Mouse (Mus musculus) embryonic facial prominence, embryonic 11.5 days (tissue): Measurements from ENCODE around the gene Ipcef1. TPM values are rescaled to one million over a fixed set of nuclear protein-coding genes. Genes with fewer than 3 reads are reported as not detected.

Experiments used
- ATAC-seq: fragments of 200-750 bp; cut with Nextera tagmentation; replicated peaks from 2 replicates; pipeline ENCODE4 v1.8.0; 2017; ENCODE audit warnings: low read depth; ENCODE audit not compliant: insufficient number of reproducible peaks, low FRiP score, low TSS enrichment
- DNase-seq: peaks from one replicate; pipeline ENCODE4 v3.0.0-alpha.2; 2015; ENCODE audit warnings: low spot score
- H3K27ac ChIP-seq: fragments of 300-500 bp; sonication (generic); replicated peaks from 2 replicates; pipeline ENCODE4 v1.5.1; 2014; ENCODE audit warnings: mild to moderate bottlenecking, low read depth, low read length, control low read depth
- H3K27me3 ChIP-seq: fragments of 300-500 bp; sonication (generic); 2 replicates; pipeline ENCODE4 v1.6.1; 2014; ENCODE audit warnings: mild to moderate bottlenecking, low read length, moderate library complexity, mixed read lengths; ENCODE audit not compliant: control insufficient read depth, insufficient read depth
- H3K36me3 ChIP-seq: fragments of 300-500 bp; sonication (generic); replicated peaks from 2 replicates; pipeline ENCODE4 v1.6.1; 2014; ENCODE audit warnings: low read depth, mild to moderate bottlenecking, low read length, moderate library complexity, mixed read lengths; ENCODE audit not compliant: control insufficient read depth, insufficient read depth
- H3K4me1 ChIP-seq: fragments of 300-500 bp; sonication (generic); 2 replicates; pipeline ENCODE4 v1.6.1; 2014; ENCODE audit warnings: low read length, mixed read lengths; ENCODE audit not compliant: control insufficient read depth, insufficient read depth
- H3K4me2 ChIP-seq: fragments of 300-500 bp; sonication (generic); 2 replicates; pipeline ENCODE4 v1.6.1; 2014; ENCODE audit warnings: low read depth, mild to moderate bottlenecking, control low read depth, low read length, moderate library complexity
- H3K4me3 ChIP-seq: fragments of 300-500 bp; sonication (generic); 2 replicates; pipeline ENCODE4 v1.5.1; 2014; ENCODE audit warnings: low read depth, low read length, control low read depth
- H3K9ac ChIP-seq: fragments of 300-500 bp; sonication (generic); replicated peaks from 2 replicates; pipeline ENCODE4 v1.6.1; 2014; ENCODE audit warnings: mild to moderate bottlenecking, control low read depth, low read length
- H3K9me3 ChIP-seq: fragments of 300-500 bp; sonication (generic); replicated peaks from 2 replicates; pipeline ENCODE4 v1.6.1; 2016; ENCODE audit warnings: mild to moderate bottlenecking, low read length, inconsistent platforms, mixed read lengths; ENCODE audit not compliant: control insufficient read depth
- WGBS: fragments of 180-500 bp; shearing (Covaris S2); extraction: QIAGEN DNeasy Blood & Tissue Kit; methylation state at CpG from one replicate; pipeline ENCODE4 v1.1.7; 2014; 5-methylcytosine and 5-hydroxymethylcytosine counted together
- polyA plus RNA-seq: library from polyadenylated mRNA; unstranded; fragments of >200 nt; fragmentation: Nextera tagmentation; extraction: Ambion mirVana; gene quantifications from 2 replicates; pipeline ENCODE4 v1.2.1, GENCODE M21; 2014

The Ipcef1 gene
- polyA plus RNA-seq, 1 experiment from 2014 or later: 0.27 TPM

DNA sequence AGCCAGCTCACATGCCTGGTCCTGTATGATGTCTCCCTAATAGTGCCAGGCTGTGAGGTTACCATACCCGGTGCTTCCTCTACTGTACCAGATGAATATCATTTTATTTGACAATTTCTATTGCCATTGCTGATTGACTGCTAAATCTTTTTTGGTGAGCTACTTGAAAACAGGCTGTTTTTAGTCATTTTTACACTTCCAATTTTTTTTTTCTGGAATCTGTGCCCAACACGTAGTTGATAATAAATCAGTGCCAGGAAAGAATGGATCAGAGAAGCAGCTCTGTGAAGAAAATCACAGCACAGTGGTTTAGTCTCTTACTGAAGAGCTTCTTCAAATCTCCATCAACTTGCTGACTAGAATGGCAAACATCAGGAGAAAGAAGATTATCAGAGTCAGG is 125.6 kb downstream of the Ipcef1 start:
- no peaks in the 10 kb centered on the region for H3K36me3 ChIP-seq
- no peak overlapping the region for H3K27ac ChIP-seq
- 89% methylated on average over 2 of the region's 2 CpGs for WGBS
- no peaks in the 10 kb centered on the region for H3K4me1 ChIP-seq
- no peak overlapping the region for H3K4me3 ChIP-seq
- no peak overlapping the region for H3K4me2 ChIP-seq
- DNase-seq (no peak), ATAC-seq (no peak)
- H3K9ac ChIP-seq: no peak overlapping the region
- no peaks in the 10 kb centered on the region for H3K9me3 ChIP-seq
- no peaks in the 10 kb centered on the region for H3K27me3 ChIP-seq

DNA sequence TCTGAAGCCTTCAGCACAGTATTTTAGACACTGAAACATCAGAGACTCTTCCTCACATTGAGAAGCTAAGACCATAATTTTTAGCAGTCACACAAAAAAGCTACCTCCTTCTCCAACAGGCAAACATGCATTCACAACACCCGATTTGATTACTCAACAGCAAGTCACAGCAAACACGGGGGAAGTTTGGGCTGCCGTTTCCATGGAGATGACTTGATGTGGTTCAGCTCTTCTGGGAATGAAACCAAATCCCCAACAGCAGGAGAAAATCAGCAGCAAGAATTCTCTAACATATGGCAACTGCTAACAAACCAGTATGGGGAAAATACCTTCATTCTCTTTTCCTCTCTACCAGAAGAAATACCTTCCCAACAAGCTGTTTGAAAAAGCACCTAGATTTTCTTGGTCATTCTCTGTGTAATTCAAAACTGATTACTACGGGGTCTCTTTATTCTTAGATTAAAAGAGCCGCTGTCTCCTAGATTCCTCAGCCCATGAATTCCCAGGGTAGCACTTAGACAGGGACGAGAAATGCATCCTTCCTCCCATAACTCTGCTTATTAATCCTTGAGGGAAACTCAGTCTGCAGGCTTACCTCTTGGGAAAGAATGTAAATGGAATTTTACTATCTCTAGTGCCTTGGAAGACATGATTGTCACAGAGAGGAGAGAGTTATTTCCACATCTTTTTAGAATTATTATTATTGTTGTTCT is 135.6 kb downstream of the Ipcef1 start:
- Histone ChIP-seq H3K27me3 (no peaks in the 10 kb centered on the region), H3K9ac (no peak overlapping the region), H3K4me1 (no peaks in the 10 kb centered on the region), H3K36me3 (no peaks in the 10 kb centered on the region), H3K9me3 (no peaks in the 10 kb centered on the region), H3K27ac (no peak overlapping the region), H3K4me3 (no peak overlapping the region), H3K4me2 (no peak overlapping the region)
- 17% methylated on average over 6 of the region's 6 CpGs for WGBS
- peak; percentile 88 for DNase-seq
- ATAC-seq: no peak

DNA sequence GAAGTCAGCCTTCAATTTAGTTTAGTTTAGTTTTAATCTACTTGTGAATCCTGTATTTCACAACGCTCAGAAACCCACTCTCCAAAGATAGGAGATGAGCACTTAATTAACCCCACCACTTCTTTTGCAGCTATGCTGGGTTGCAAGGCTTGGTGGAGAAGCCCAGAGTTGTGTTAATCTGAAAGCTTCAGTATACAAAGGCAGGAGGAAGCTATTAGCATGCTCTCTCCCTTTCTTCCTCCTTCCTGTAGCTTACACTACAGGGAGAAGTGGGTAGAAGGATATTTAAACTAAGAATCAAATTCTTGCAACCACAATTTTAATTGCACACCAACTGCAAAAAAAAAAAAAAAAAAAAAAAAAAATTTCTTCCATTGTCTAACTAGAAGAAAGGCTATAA is 136.3 kb downstream of the Ipcef1 start:
- DNase-seq (no peak), ATAC-seq (no peak)
- Histone ChIP-seq H3K4me3 (no peak overlapping the region), H3K9ac (no peak overlapping the region), H3K27ac (no peak overlapping the region), H3K4me1 (no peaks in the 10 kb centered on the region), H3K36me3 (no peaks in the 10 kb centered on the region), H3K4me2 (no peak overlapping the region), H3K27me3 (no peaks in the 10 kb centered on the region), H3K9me3 (no peaks in the 10 kb centered on the region)
- WGBS: 38% methylated on average over 1 of the region's 1 CpGs

DNA sequence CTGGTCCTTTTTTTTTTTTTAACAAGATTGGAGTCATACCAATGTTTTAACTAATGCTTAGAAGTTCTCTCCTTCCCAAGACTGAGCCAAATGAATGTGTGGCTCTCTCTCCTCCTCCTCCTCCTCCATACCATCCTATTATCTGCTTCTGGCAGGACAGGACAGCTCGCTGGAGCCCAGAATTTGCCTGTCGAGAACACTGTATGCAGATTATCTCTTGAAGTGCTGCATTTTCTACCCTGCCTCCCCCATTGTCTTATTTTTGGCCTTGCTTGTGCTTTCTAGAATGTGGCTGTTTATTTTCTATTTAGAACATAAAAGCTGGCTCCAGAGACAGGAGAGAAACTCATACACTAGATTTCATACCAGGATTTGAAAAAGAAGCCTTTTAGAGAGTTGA is 142.5 kb downstream of the Ipcef1 start:
- Histone ChIP-seq H3K36me3 (no peaks in the 10 kb centered on the region), H3K9ac (no peak overlapping the region), H3K4me3 (no peak overlapping the region), H3K4me2 (no peak overlapping the region), H3K27ac (no peak overlapping the region), H3K4me1 (no peaks in the 10 kb centered on the region), H3K27me3 (no peaks in the 10 kb centered on the region), H3K9me3 (no peaks in the 10 kb centered on the region)
- WGBS: 57% methylated on average over 2 of the region's 2 CpGs
- ATAC-seq: no peak
- no peak for DNase-seq

DNA sequence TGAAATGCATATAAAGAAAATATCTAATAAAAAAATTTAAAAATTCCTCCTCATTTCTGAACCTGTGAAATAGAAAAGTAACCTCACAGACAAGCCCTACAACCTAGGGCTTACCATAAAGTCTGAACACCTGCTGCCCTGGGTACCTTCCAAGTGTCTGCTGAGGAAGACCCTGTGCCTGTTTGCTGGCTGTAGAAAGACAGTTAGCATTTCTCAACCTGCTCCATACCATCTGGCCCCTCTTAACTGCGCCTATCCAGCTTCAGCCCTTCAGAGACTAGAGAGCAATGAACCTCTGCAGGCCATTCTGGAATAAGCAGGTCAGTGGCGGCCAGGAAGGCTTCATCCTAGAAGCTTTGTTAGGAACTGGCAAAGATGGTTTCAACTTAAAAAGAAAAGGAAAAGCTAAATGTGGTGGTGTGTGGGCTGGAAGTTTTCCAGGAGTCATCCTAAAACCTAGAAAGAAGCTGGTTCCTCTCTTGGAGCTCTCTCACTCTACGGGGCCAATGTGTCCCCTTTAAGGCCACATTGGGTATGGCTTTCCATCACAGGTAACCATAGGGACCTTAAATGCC is 150.4 kb downstream of the Ipcef1 start:
- Histone ChIP-seq H3K4me3 (no peak overlapping the region), H3K27me3 (no peaks in the 10 kb centered on the region), H3K36me3 (no peaks in the 10 kb centered on the region), H3K9me3 (no peaks in the 10 kb centered on the region), H3K9ac (no peak overlapping the region), H3K4me2 (no peak overlapping the region), H3K4me1 (no peaks in the 10 kb centered on the region), H3K27ac (no peak overlapping the region)
- DNase-seq: no peak
- no peak for ATAC-seq
- 94% methylated on average over 3 of the region's 3 CpGs for WGBS

DNA sequence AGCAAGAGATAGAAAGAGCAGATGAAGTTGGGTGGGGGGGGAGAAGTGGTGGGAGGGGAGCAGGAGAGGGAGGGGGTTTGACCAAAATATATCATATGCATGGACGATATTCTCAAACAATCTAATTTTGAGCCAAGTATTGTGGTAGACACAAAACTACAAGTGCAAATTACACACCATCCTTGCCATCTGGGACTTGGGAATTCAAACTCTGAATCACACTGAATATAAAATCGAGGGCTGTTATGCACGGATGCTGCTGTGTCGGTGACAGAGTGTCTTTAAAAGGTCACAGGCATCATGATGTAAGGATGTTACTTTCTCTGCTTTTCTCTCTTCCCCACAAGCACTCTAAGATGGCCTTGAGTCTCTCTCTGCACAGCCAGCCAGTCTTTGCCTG is 152.2 kb downstream of the Ipcef1 start:
- Histone ChIP-seq H3K4me2 (no peak overlapping the region), H3K4me3 (no peak overlapping the region), H3K36me3 (no peaks in the 10 kb centered on the region), H3K9ac (no peak overlapping the region), H3K27ac (no peak overlapping the region), H3K9me3 (no peaks in the 10 kb centered on the region), H3K4me1 (no peaks in the 10 kb centered on the region), H3K27me3 (no peaks in the 10 kb centered on the region)
- DNase-seq (no peak), ATAC-seq (no peak)
- WGBS: 87% methylated on average over 4 of the region's 4 CpGs

DNA sequence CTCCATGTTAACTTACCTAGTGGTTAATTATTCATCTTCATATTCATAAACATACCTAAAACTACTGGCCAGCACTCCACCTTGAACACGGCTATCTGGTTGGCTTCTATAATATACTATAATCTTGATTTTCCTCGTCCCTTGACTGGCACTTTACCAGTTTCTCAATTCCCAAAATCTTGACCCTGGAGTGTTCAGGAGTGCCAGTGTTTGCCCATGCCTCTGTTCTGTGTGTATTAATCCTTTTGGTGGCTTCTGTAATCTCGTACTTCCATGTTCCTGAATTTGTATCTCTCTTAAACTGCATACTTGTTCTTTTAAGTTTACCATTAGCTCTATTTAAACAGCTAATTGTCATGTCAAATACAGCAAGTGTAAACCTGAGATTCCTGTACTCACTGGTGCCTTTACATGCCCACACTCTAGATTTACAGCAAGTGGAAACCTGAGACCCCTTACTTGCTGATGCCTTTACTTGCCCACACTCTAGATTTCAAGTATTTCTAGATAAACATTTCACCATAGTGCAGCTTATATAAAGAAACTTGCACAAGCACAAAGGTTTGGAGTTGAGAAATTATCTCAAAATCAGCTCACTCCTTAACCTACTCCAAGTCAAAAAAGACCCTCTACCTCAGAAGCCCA is 155.5 kb downstream of the Ipcef1 start:
- WGBS: 77% methylated on average over 3 of the region's 3 CpGs
- no peaks in the 10 kb centered on the region for H3K4me1 ChIP-seq
- H3K4me3 ChIP-seq: no peak overlapping the region
- H3K27me3 ChIP-seq: no peaks in the 10 kb centered on the region
- DNase-seq (no peak), ATAC-seq (no peak)
- H3K27ac ChIP-seq: no peak overlapping the region
- no peak overlapping the region for H3K9ac ChIP-seq
- H3K4me2 ChIP-seq: no peak overlapping the region
- no peaks in the 10 kb centered on the region for H3K9me3 ChIP-seq
- no peaks in the 10 kb centered on the region for H3K36me3 ChIP-seq

DNA sequence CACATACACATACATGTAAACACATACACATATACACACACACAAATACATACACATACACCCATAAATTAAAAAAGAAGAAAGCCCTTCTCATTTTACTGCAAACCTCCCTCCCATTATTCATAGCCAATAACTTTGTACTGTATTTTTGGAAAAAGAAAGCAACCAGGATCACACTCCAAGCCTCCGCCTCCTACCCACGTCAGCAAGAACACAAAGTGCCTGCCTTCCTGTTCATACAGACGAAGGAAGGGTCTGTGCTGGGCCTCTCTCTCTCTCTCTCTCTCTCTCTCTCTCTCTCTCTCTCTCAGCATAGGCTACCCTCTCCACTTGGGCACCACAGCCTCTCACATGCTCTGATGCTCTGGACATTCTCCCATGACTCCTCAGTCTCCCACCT is 156.5 kb downstream of the Ipcef1 start:
- H3K27ac ChIP-seq: no peak overlapping the region
- no peak overlapping the region for H3K9ac ChIP-seq
- WGBS: 69% methylated on average over 3 of the region's 3 CpGs
- no peak overlapping the region for H3K4me3 ChIP-seq
- H3K36me3 ChIP-seq: no peaks in the 10 kb centered on the region
- no peaks in the 10 kb centered on the region for H3K4me1 ChIP-seq
- no peaks in the 10 kb centered on the region for H3K27me3 ChIP-seq
- no peak overlapping the region for H3K4me2 ChIP-seq
- H3K9me3 ChIP-seq: no peaks in the 10 kb centered on the region
- DNase-seq: no peak
- ATAC-seq: no peak
